Mouse (Mus musculus): ENCODE measurements around the gene Trit1. TPM values are rescaled to one million over a fixed set of nuclear protein-coding genes. Genes with fewer than 3 reads are reported as not detected.

Gene Trit1
- total RNA-seq, 2 experiments from 2014 or later: 17.9 to 21.8 TPM

DNA sequence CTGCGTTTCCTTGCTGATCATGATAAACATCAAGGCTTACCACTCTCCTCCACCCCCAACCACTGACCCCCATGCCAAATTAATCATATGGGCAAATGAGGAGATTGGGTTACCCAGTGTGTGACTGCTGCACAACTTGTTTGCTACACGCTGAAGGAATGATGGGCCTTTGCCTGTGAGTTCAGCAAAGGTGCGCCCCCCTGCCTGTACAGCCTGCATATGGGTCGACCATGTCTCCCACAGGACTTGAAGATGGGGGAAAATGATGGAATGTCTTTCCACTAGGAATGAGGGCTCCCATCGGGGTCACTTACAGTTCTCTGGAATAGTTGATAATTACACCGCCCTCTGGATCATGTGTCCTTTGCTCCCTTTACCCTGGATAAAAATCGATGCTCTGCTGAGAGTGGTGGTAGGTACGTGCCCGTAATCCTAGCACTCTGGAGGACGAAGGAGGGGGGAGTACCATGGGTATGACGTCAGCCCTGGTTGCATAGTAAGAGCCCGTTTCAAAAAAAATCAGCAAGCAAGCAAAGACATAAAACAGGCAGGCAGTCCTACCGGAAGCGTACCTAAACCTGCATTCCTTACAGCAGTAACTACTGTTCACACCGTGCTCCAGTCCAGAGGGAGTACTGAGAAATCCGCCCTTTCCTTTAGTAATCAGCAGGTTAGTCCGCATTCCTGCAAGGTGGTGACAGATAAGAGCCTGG, 76.8 kb downstream of the Trit1 start:
- Histone ChIP-seq H3K27ac (no peak overlapping the region), H3K4me3 (no peak overlapping the region)
- no peak for TF ChIP-seq CTCF (IDR thresholded peaks at IDR 0.05)
- DNase-seq (ENCODE audit: extremely low spot score in 1 of 2, low spot score in 2 of 2): no peak
- intact Hi-C loops (cut with DNase I): no loop called here

DNA sequence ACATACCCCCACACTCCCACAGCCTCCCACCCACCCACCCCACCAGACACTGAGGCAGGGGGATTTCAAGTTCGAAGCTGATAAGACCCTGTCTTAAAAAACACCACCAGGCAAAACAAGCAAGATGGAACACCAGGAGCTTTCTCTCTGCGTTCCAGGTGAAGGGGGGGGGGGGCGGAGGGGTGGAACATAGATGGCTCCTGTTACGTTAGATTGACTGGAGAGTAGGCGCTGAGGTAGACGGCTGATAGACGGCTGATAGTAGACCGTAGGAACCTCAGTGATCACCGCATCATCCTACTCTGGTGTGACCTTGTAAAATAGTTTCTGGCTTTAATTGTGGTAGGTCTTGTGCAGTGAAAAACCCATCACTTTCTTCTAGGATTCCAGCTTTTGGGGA, 77.5 kb downstream of the Trit1 start:
- no peak for DNase-seq (ENCODE audit: extremely low spot score in 1 of 2, low spot score in 2 of 2)
- intact Hi-C loops (cut with DNase I): no loop called here
- TF ChIP-seq CTCF (IDR thresholded peaks at IDR 0.05): no peak
- Histone ChIP-seq H3K27ac (no peak overlapping the region), H3K4me3 (no peak overlapping the region)

Other genes starting within 250 kb of the Trit1 start
- gene Ppt1, start 180.4 kb upstream of the Trit1 start, total RNA-seq (2021): 10 to 100 TPM; 97.2 to 97.7 TPM
- 100 to 1,000 TPM; 260 to 281 TPM for gene Cap1, start 130.5 kb upstream of the Trit1 start, total RNA-seq (2021)
- 10 to 100 TPM; 35.0 to 39.8 TPM for gene Mfsd2a, start 55.4 kb upstream of the Trit1 start, total RNA-seq (2021)
- 10 to 100 TPM; 11.3 to 12.0 TPM for gene Mycl, start 20.9 kb upstream of the Trit1 start, total RNA-seq (2021)
- under 1 TPM in 1 of 2 experiments, not detected in 1; 0.26 TPM for gene Bmp8b, start 88.6 kb downstream of the Trit1 start, total RNA-seq (2021)
- gene Oxct2b, start 99.7 kb downstream of the Trit1 start, total RNA-seq (2021): under 1 TPM; 0.25 to 0.30 TPM
- gene Ppie, start 123.4 kb downstream of the Trit1 start, total RNA-seq (2021): 10 to 100 TPM; 19.3 to 24.4 TPM
- gene Hpcal4, start 166.6 kb downstream of the Trit1 start, total RNA-seq (2021): 100 to 1,000 TPM; 530 to 532 TPM
- gene Nt5c1a, start 184.9 kb downstream of the Trit1 start, total RNA-seq (2021): 10 to 100 TPM in 1 of 2 experiments, 1 to 10 TPM in 1; 9.3 to 11.4 TPM
- gene Heyl, start 217.0 kb downstream of the Trit1 start, total RNA-seq (2021): 1 to 10 TPM; 2.7 to 3.9 TPM
- 10 to 100 TPM; 44.9 to 45.4 TPM for gene Pabpc4, start 245.8 kb downstream of the Trit1 start, total RNA-seq (2021)

Data from left cerebral cortex, adult 2 months (tissue).